Mouse (Mus musculus): ENCODE results near the gene Fgfr2.

DNA sequence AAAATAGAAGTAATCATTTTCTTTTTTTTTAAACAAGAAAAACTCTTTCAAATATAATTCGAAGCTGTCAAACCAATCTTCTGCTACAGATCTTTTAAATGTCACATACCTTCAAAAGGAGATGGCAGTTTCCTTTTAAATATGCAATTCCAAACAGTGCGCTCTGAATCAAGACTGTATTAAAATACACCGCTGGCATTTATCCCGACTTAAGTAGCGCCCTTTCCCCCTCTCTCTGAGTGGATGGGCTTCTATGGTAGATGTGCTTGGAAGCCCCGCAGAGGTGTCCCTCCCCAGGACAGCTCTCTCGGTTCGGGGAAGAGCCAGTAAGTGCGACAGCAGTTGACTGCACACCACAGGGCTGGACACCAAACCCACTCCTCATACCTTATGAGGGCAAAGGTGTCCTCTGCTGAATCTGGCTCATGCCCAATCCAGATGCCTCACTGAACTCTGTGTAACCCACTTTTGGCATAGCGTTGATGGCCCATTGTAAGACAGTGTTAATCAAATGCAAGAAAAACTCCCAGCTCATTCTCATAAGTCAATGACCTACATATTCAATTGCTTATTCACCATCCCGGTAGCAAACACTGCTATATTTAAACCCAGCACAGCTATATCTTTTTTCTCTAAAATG, 33.4 kb downstream of the Fgfr2 start:
- TF ChIP-seq CTCF (IDR thresholded peaks at IDR 0.05) (no peak), EP300 (IDR thresholded peaks at IDR 0.05) (no peak)
